Mouse (Mus musculus): ENCODE measurements around the gene Epb41l2. TPM values are rescaled to one million over a fixed set of nuclear protein-coding genes. Genes with fewer than 3 reads are reported as not detected.

Epb41l2 gene
- polyA plus RNA-seq, 1 experiment from 2014 or later: 47.2 TPM

DNA sequence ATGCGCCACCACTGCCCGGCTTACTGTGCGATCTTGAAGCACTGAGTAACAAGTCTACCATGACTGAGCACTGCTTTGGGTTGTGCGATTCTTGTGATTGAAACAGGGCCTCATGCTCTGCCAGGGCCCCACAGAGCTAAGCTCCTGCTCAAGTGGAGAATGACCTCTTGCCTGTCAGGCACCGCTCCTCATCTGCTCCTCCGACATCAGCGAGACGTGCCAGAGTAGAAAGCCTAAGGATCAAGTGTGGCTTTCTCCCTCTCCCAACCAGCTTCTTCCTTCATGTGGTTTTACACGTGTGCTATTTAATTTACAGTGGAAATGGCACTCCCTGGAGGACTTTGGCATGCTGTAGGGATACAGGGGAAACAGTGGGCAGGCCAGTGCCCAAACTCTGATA is 10.1 kb downstream of the Epb41l2 start:
- H3K9me3 ChIP-seq (replicated peaks): no peaks in the 10 kb centered on the region
- H3K27me3 ChIP-seq: no peaks in the 10 kb centered on the region
- no peak overlapping the region for H3K27ac ChIP-seq
- no peak for ATAC-seq (ENCODE audit: low FRiP score)
- H3K4me3 ChIP-seq: no peak overlapping the region
- H3K36me3 ChIP-seq: no peaks in the 10 kb centered on the region
- H3K4me1 ChIP-seq: peaks cover 12% of the 10 kb centered on the region; the same call in 1 of the 2 replicates
- no peak overlapping the region for H3K4me2 ChIP-seq (replicated peaks)
- H3K9ac ChIP-seq: no peak overlapping the region
- 77% methylated on average over 9 of the region's 9 CpGs for WGBS

DNA sequence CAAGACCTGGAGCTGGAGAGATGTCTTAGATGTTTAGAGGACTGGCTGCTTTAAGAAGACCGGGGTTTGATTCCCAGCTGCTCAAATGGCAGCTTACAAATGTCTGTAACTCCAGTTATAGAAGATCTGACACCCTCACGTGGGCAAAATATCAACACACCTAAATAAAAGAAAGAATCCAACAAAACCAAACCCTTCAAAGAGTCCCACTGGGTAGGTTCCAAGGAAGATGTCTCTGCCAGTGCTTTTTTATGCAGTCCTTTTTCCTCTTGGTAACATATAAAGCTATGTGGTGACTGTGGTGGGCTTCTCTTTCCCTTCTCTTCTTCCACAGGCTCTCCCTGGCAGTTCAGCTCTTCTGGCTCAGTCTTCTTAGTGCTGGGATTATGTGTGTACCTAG is 11.7 kb downstream of the Epb41l2 start:
- no peaks in the 10 kb centered on the region for H3K27me3 ChIP-seq
- H3K4me3 ChIP-seq: no peak overlapping the region
- WGBS: 55% methylated on average over 2 of the region's 2 CpGs
- no peak overlapping the region for H3K9ac ChIP-seq
- H3K36me3 ChIP-seq: no peaks in the 10 kb centered on the region
- no peak overlapping the region for H3K4me2 ChIP-seq (replicated peaks)
- no peaks in the 10 kb centered on the region for H3K9me3 ChIP-seq (replicated peaks)
- no peak overlapping the region for H3K27ac ChIP-seq
- H3K4me1 ChIP-seq: peaks cover 12% of the 10 kb centered on the region; the same call in 1 of the 2 replicates
- ATAC-seq (ENCODE audit: low FRiP score): no peak

DNA sequence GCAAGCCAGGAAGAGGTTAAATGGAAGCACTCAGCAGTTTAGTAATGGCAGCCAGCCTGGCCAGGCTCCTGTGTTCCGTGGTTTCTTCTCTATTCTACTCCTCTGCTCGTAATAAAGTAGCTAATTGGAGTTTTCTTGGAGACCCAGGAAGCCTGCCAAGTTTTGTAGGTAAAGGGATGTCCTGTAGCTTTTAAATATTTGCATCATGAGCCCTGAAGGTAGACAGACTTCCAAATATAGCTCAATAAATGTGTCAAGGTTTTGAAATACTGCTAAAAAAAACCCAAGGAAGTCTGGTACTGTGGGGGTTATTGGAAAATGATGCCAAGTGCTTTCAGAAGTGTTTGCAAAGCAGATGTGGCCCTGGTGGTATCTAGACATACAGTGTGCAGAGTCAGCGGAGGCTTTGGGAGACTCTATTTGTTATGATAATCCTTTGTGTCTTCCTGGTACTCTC is 12.3 kb downstream of the Epb41l2 start:
- ATAC-seq (ENCODE audit: low FRiP score): no peak

DNA sequence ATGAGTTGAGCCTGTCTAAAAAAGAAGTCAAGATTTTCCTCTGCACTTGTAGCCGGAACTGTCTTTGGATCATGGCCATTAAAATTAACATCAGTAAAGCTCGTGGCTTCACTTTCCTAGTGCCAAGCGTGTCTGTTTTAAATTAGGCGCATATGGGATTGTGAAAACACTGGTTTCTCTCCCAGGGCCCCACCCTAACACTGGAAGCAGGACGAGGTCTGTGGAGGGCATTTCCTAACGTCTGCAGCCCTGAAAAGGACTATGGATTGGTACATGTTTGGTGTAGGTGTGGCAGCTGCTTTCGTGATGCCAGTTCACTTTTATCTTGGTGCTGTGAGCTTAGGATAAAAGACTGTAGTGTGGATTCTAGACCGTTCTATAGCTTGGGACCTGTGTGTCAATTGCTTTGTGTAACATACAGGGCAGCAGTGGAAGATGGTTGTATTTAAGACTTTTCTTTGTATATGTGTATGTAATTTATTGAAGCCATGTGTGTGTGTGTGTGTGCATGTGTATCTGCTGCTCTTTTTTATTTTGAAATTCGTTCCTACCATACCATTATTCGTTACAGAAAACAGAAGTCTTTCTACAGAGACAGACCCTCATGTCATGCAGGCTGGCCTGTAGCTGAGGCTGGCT is 13.0 kb downstream of the Epb41l2 start:
- WGBS: 41% methylated on average over 10 of the region's 10 CpGs
- Histone ChIP-seq H3K9ac (no peak overlapping the region), H3K4me1 (peaks cover 12% of the 10 kb centered on the region; the same call in 1 of the 2 replicates), H3K4me3 (no peak overlapping the region), H3K9me3 (replicated peaks) (no peaks in the 10 kb centered on the region), H3K4me2 (replicated peaks) (no peak overlapping the region), H3K27ac (peak overlapping the region; percentile 7; the same call in 1 of the 2 replicates), H3K27me3 (no peaks in the 10 kb centered on the region), H3K36me3 (no peaks in the 10 kb centered on the region)
- ATAC-seq (ENCODE audit: low FRiP score): no peak

More for the DNA sequence above, 12.3 kb downstream of the Epb41l2 start:
- H3K9ac ChIP-seq: no peak overlapping the region
- H3K4me1 ChIP-seq: peaks cover 12% of the 10 kb centered on the region; the same call in 1 of the 2 replicates
- no peaks in the 10 kb centered on the region for H3K36me3 ChIP-seq
- no peak overlapping the region; the same call in 1 of the 2 replicates for H3K4me2 ChIP-seq (replicated peaks)
- no peaks in the 10 kb centered on the region for H3K9me3 ChIP-seq (replicated peaks)
- 21% methylated on average over 3 of the region's 3 CpGs for WGBS
- no peak overlapping the region for H3K27ac ChIP-seq
- H3K27me3 ChIP-seq: no peaks in the 10 kb centered on the region
- H3K4me3 ChIP-seq: no peak overlapping the region

DNA sequence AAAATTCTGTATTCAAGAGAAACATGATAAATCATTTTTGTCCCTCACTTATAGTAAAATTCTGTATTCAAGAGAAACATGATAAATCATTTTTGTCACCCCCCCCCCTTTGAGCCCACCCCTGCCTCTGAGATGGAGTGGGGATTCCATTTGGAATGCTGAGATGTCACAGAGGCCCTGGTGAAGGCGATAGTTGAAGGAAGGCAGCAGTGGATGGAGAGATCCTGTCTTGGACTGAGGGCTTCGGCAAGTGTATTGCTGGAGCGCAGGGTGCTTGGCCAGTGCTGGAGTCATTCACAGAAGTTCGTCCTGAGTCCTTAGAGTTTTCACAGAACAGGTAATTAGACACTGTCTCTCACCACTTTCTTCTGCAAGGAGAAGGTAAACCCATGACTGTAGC is 15.4 kb downstream of the Epb41l2 start:
- Histone ChIP-seq H3K9me3 (replicated peaks) (no peaks in the 10 kb centered on the region), H3K4me2 (replicated peaks) (no peak overlapping the region), H3K4me1 (0 out of 2 replicates have a peak, but pooled peaks cover 5% of the 10 kb centered on the region), H3K4me3 (no peak overlapping the region), H3K27me3 (no peaks in the 10 kb centered on the region), H3K9ac (no peak overlapping the region), H3K27ac (no peak overlapping the region), H3K36me3 (no peaks in the 10 kb centered on the region)
- no peak for ATAC-seq (ENCODE audit: low FRiP score)
- 92% methylated on average over 4 of the region's 4 CpGs for WGBS

DNA sequence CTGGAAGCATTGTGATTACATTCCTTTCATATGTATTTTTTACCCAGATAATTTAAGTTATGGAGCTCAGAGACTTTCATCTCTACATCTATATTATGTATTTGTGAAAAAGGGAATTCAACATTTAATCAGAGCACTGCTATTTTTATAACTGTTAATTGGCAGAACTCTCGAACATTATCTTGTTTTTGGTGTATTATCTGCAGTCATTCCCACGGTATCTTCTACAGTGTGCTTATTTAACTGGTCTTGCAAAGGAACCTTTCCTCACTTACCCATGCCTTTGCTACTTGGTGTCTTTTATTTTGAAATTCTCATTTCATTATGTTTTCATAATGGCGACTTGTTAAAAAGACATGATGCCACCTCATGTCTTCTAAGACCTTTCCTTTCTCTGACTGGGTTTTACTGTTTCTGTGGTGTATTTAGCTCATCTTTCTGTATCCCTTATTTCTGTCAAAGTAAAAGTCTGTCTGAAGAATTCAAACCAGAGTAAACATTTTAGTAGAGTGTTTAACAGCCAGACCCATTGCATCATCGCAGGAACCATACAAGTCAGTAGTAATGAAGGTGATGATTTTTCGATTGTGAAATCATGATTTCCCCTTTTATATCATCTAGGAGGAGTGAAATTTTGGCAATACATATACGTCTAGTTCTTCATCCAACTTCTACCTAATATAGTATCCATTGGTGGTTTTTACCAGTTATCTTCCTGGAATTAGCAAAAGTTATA is 21.3 kb downstream of the Epb41l2 start:
- Histone ChIP-seq H3K4me3 (no peak overlapping the region), H3K4me2 (replicated peaks) (no peak overlapping the region), H3K36me3 (no peaks in the 10 kb centered on the region), H3K9ac (no peak overlapping the region), H3K4me1 (peaks cover 2% of the 10 kb centered on the region; the same call in 1 of the 2 replicates), H3K27me3 (no peaks in the 10 kb centered on the region), H3K27ac (no peak overlapping the region), H3K9me3 (replicated peaks) (no peaks in the 10 kb centered on the region)
- no peak for ATAC-seq (ENCODE audit: low FRiP score)
- 93% methylated on average over 6 of the region's 6 CpGs for WGBS

DNA sequence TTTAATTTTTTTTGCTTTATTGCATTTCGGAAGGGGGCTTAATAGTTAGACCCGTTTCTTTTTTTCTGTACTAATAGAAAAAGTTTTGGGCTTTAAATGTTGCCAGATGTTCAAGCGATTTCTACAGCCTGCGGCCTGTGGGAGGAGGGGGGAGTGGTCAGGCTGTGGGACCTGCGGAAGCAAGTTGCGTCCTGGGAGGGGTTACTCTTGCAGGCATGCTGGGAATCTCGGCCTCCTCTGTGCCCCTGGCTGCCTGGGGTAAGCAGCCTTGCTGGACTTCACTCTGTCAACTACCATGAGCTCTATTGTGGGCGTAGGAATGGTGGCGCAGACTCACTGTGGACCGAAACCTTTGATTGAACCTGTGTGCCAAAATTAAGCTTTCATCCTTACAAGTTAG is 22.4 kb downstream of the Epb41l2 start:
- H3K27me3 ChIP-seq: no peaks in the 10 kb centered on the region
- no peaks in the 10 kb centered on the region for H3K36me3 ChIP-seq
- H3K9ac ChIP-seq: no peak overlapping the region
- no peaks in the 10 kb centered on the region for H3K9me3 ChIP-seq (replicated peaks)
- ATAC-seq (ENCODE audit: low FRiP score): no peak
- H3K4me3 ChIP-seq: no peak overlapping the region
- no peak overlapping the region for H3K4me2 ChIP-seq (replicated peaks)
- H3K4me1 ChIP-seq: peaks cover 2% of the 10 kb centered on the region; the same call in 1 of the 2 replicates
- WGBS: 51% methylated on average over 10 of the region's 10 CpGs
- no peak overlapping the region for H3K27ac ChIP-seq

DNA sequence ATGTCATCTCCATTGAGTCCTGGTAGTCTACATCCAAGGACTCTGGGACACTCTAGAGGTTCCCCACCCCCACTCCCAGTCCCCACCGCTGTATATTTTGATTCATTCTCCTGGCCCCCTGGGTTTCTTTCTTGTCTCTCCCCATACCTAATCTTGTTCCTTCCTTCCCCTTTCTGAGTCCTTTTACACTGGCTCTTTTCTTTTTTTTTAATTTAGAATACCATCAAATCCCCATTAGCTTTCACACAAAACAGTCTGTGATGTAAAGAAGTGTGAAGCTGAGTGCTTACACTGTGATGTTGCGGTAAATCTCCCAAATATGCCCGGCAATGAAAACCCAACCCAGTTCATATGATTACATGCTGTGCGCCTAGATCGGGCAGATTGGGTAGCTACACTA is 23.6 kb downstream of the Epb41l2 start:
- H3K4me1 ChIP-seq: peaks cover 2% of the 10 kb centered on the region; the same call in 1 of the 2 replicates
- no peak overlapping the region for H3K27ac ChIP-seq
- 75% methylated on average over 5 of the region's 5 CpGs for WGBS
- H3K9me3 ChIP-seq (replicated peaks): no peaks in the 10 kb centered on the region
- ATAC-seq (ENCODE audit: low FRiP score): no peak
- no peaks in the 10 kb centered on the region for H3K36me3 ChIP-seq
- no peak overlapping the region for H3K4me2 ChIP-seq (replicated peaks)
- no peak overlapping the region for H3K4me3 ChIP-seq
- H3K27me3 ChIP-seq: no peaks in the 10 kb centered on the region
- H3K9ac ChIP-seq: no peak overlapping the region

DNA sequence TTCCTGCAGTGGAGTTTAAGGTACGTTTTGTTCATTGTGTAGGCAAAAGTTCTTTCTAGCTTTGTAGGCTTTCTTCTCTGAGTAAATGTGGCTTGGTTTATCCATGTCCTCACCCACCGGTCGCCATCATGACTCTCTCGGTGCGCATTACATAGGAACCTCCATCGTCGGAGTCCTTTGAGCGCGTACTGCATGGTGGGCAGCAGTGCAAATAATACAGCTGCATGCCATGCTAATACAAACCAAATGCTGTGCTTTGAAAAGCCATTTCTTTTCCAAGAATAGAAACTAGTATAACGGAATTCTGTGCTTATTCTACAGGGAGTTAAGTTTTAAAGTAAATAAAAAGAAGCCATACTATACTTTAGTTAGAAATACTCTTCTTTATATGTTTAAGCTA is 24.8 kb downstream of the Epb41l2 start:
- no peak for ATAC-seq (ENCODE audit: low FRiP score)
- Histone ChIP-seq H3K27ac (no peak overlapping the region), H3K36me3 (no peaks in the 10 kb centered on the region), H3K9ac (no peak overlapping the region), H3K4me1 (peaks cover 2% of the 10 kb centered on the region; the same call in 1 of the 2 replicates), H3K27me3 (no peaks in the 10 kb centered on the region), H3K4me3 (no peak overlapping the region), H3K4me2 (replicated peaks) (no peak overlapping the region), H3K9me3 (replicated peaks) (no peaks in the 10 kb centered on the region)
- WGBS: 75% methylated on average over 10 of the region's 10 CpGs

DNA sequence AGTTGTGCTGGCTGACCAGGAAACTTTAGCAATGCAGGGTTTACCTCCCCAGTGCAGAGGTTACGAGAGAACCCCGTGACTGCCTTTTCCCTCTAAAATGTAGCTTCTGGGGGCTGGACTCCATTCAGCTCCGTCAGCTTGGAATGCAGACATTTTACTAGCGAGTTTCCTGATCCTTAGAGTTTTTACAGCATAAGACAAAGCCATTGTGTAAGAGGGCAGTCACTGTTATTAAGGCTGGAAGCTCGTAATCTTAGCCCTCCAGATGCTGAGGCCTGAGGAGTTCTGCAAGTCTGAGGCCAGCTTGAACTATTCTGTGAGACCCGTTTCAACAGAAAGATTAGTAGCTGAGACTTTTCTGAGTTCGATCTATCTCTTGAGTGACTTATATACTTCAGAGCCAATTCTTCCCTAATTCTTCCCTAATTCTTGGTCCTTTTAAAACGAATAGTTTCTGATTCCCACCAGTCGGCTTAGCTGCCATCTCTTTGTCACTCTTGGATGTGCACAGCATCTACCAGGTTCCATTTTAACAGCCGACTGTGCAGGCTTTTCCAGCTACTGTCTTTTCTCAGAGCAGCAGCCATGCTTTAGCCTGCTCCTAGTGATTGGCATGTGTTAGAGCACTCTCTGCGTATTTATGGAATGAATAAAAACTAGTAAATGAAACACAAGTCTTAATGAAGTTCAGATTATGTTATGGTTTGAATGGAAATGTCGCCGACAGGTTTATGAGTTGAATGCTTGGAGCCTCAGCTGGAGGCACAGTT is 26.4 kb downstream of the Epb41l2 start:
- H3K9ac ChIP-seq: no peak overlapping the region
- H3K4me3 ChIP-seq: no peak overlapping the region
- no peaks in the 10 kb centered on the region for H3K36me3 ChIP-seq
- no peak for ATAC-seq (ENCODE audit: low FRiP score)
- WGBS: 58% methylated on average over 13 of the region's 13 CpGs
- peaks cover 2% of the 10 kb centered on the region; the same call in 1 of the 2 replicates for H3K4me1 ChIP-seq
- no peak overlapping the region for H3K4me2 ChIP-seq (replicated peaks)
- no peaks in the 10 kb centered on the region for H3K27me3 ChIP-seq
- H3K9me3 ChIP-seq (replicated peaks): no peaks in the 10 kb centered on the region
- no peak overlapping the region for H3K27ac ChIP-seq

DNA sequence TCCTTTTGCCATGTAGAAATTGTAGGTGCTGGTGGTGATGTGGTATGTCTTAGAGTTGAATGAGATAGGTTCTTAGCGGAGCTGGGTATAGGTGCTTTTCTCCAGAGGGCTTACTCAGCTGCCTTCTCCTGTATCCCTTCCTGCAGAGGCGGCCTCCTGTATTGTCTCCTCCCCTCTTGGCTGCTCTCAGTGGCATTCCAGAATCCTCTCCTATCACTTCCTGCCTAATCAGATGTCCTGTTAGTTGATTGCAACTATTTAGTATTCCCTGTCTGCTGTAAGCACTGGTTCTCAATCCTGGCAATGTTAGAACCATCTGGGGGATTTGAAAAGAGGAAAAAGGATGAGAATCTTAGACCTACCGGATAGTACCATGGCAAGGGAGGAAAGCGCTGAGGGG is 27.3 kb downstream of the Epb41l2 start:
- Histone ChIP-seq H3K36me3 (no peaks in the 10 kb centered on the region), H3K9ac (no peak overlapping the region), H3K27ac (no peak overlapping the region), H3K9me3 (replicated peaks) (no peaks in the 10 kb centered on the region), H3K27me3 (no peaks in the 10 kb centered on the region), H3K4me1 (peaks cover 2% of the 10 kb centered on the region; the same call in 1 of the 2 replicates), H3K4me3 (no peak overlapping the region), H3K4me2 (replicated peaks) (no peak overlapping the region)
- no peak for ATAC-seq (ENCODE audit: low FRiP score)
- WGBS: 80% methylated on average over 4 of the region's 4 CpGs

DNA sequence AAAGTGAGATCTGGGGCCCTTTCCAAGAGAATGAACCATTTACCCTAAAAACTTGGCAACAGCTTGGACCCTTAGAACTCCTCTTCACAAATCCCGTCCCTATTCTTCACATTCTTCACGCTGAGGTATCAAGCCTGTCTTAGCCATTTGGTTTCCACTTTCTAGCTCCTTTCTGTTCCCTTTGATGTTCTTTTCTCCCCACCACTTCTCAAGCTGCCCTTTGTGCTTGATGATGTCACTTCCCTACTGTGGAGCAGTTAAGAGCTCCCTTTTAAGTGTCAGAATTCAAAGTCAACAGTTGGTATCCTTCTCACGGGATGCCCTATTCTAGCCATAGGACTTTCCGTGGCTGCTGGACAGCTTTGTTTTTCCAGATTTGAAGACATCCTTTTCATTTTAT is 27.7 kb downstream of the Epb41l2 start:
- Histone ChIP-seq H3K4me3 (no peak overlapping the region), H3K9ac (no peak overlapping the region), H3K9me3 (replicated peaks) (no peaks in the 10 kb centered on the region), H3K4me1 (no peaks in the 10 kb centered on the region), H3K4me2 (replicated peaks) (no peak overlapping the region), H3K27ac (no peak overlapping the region), H3K27me3 (no peaks in the 10 kb centered on the region), H3K36me3 (no peaks in the 10 kb centered on the region)
- WGBS: 41% methylated on average over 4 of the region's 4 CpGs
- ATAC-seq (ENCODE audit: low FRiP score): no peak

All from hindbrain, embryonic 12.5 days (tissue).